Mouse (Mus musculus) granulocyte monocyte progenitor cell, adult 5-6 weeks (primary cell): Measurements from ENCODE around the gene Epha3. TPM values are rescaled to one million over a fixed set of nuclear protein-coding genes. Genes with fewer than 3 reads are reported as not detected.

Experiments used
- ATAC-seq: replicated peaks from 2 replicates; pipeline ENCODE4 v1.8.0; 2016; ENCODE audit warnings: mild to moderate bottlenecking, moderate TSS enrichment, inconsistent platforms; ENCODE audit not compliant: poor library complexity, severe bottlenecking
- total RNA-seq, 2 experiments: library from RNA; stranded (forward) in 1 of 2; stranded (reverse) in 1 of 2; fragments of 200-712, 200-1000 nt in 1 of 2; fragments of >200 nt in 1 of 2; fragmentation: Nextera tagmentation in 1 of 2; gene quantifications; 2 replicates each; pipeline ENCODE4 v1.2.3; 2014 to 2017

Gene Epha3
- total RNA-seq, 2 experiments from 2014 or later = not detected

DNA sequence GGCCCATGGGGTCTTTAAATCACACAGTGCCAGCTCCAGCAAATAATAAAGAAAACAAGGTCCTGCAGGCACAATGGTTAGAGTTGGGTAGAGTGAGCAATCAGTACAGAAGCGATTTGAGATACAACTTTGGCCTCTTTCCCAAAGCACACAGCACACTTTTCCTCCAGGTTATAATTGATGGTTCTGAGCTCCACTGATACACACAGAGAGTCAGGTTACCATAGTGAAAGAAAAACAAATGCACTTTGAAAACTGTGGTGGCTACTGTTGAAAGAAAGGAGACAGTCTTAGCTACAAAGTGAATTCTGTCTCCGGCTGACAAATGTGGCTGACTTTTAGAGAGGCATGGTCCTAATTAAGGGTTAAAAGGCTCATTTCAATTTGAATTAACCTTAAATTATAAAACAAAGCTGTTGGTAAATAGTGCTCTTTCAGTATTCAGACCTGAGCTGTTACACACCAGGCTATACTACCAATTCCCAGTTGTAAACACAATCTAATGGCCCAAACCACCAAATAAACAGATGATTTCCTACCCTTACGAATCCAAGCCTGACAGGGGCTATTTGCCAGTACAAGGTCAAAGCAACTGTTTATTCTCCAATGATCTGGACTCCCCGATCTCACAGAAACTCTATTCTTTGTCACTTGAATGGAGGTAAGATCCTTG lies 205.5 kb downstream of the Epha3 start:
- no peak for ATAC-seq

DNA sequence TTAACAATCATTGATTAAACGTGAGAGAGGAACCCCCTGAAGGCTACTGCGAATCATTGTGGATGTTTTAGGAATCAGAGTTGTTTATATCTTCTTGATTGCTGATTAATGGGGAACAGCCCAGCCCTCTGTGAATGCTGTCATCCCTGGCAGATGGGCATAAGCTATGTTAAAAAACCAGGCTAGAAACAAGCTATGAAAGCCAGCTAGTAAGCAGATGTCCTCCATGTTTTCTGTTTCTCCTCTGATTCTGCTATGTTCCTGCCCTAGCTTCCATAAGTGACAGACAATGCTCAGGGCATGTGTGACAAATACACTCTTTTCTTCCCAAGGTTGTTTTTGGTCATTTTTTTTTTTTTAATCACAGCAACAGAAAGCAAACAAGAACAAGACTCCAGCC lies 206.2 kb downstream of the Epha3 start:
- ATAC-seq = no peak

DNA sequence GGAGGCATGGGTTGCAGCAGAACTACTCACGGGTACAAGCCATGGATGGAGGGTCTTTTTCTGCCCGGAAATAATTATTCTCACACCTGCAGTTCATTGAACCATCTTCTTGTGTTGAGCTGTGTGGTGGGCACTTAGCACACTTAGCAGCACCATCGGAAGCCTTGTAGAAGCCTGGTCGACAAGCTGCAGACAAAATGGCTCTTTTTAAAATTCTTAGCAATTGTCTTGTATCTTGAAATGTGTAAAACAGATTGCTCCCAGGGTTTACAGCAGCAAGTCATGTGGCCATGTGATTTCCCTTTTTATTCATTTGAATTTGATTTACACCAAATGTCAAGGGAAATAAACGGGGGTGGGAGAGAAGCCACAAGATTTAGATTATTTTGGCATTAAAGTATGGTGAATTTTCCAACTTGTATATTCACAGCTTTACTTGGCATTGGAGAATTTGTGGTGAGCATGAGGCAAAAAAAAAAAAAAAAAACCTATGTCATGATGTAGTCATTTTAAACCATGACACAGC lies 210.5 kb downstream of the Epha3 start:
- no peak for ATAC-seq

DNA sequence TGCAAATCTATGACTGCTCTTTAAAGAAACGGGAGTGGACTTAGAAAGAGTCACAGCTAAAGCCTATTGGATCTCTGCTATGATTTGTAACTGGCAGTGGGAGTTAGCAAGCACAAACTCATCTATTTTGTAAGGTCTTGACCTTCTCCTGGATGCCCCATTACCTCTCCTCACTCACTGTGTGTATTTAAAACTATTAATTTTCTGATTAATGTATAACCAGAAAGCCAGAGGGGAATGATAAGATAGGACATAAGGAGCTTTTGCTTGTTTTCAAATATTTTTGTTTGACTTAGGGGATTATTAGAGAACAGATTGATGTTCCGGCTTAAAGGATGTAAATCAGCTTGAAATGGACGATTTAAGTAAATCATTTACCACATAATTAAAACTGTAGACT lies 213.2 kb downstream of the Epha3 start:
- no peak for ATAC-seq

DNA sequence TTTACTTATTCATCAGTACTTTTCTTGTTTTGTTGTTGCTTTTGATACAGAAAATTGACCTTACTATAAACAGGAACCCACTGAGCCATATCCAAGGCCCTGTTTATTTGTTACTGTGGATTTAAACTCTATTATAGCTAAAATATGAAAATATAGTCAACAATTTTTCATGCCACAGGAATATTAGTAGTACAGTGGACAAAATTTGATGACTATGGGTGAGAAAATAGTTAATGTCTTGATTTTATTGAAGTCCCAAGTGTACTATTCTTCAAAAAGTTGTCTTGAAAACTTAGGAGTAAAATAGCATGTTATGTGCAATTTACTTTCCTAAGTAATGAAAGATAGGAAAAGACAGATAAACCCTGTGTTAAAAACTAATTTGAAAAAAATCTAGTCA lies 217.4 kb downstream of the Epha3 start:
- no peak for ATAC-seq

DNA sequence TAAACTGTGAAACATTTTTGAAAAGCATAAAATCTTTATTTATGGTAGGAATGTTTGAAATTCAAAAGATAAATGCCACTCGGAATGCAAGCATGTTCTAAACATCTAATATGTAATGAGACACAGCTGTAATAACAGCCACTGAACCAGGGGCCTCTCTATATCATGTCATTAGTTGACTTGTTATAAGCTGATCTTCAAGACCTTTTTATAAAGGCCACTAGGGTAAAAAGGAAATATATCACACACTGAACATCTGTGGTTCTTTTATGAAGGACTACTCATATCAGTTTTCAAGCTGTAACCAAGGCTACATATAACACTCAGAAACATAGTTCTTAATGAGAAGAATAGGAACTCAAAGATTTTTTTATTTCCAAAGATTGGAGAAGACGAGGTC lies 221.3 kb downstream of the Epha3 start:
- ATAC-seq = no peak

DNA sequence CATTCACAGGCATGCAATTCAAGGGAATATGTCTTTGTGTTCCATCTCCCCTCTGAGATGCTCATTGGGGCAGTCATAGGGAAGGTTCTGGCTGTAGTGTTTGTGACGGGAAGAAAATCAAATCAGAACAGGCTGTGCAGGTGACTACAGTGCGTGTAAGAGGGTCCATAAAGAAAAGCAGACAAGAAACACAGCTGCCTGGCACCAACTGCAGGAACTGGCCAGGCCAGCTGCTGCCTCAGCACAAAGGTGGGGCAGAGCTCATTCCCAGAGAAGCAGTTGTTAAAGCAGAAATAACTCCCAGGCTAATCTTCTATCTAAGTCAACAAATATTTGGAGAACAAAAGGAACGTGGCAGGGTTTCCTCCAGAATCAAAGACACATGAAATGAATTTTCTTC lies 222.4 kb downstream of the Epha3 start:
- no peak for ATAC-seq

DNA sequence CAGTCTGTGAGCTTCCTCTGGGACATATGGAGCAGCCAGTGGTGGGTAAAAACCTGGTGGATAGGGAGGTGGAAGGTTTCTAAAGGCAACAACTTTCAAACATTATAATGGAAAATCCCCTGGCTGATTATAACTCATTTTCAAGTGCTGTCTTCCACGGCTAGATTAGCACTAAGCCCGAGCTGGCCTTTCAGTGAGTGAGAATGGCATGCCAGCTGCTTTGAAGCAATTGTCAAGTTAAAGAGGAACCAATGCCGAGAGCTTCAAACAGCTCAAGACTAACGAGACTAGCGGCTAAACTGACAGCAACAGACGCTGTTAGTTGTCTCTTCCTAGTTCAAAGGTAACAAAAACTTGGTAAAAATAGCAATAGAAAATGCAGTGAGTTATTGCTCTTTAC lies 225.3 kb downstream of the Epha3 start:
- ATAC-seq = no peak

DNA sequence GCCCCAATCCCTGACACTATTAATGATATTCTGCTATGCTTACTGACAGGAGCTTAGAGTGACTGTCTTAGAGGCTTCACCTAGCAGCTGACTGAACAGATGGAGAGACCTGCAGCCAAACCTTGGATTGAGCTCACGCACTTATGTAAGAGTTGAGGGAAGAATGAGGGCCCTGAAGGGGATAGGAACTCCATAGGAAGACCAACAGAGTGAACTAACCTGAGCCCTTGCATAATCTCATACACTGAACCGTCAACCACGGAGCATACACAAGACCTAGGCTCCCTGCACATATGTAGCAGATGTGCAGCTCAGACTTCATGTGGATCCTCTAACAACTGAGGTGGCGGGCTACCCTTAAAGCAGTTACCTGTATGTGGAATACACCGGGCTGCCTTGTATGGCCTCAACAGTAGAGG lies 230.2 kb downstream of the Epha3 start:
- no peak for ATAC-seq

DNA sequence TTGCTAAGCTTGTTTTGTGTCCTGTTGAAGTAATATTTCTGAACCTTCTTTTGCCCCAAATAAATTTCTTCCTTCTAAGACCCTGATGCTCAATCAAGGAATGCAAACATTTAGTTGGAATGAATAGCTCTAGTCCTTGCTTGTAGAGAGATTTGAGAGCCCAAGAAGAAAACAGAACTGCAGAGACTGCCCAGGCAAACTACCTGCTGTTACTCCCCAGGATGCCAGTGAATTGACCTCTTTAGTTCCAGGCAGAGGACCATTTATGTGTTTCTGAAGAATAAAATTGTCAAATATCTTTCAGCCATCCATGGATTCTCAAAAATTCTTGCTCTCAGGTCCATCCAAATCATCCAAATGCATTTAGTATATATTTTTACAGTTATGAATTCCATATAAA lies 238.7 kb downstream of the Epha3 start:
- no peak for ATAC-seq

DNA sequence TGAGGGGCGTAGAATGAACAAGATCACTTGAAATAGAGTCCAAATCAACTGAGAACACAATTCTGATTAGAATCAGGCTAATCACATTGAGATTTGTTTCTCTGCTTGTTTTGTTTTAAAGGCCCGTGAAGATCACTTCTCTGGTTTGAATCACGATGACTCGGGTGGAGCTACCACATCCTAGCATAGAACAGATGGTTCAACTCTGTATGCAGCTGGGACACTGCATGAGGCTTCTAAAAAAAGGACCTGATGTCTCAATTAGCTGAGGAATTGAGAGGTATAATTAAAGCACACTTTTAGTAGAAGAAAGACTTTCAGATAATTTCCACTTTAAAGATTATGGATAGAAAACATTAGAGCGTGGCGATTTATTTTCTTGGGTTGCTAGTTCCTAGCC lies 242.1 kb downstream of the Epha3 start:
- ATAC-seq = no peak

DNA sequence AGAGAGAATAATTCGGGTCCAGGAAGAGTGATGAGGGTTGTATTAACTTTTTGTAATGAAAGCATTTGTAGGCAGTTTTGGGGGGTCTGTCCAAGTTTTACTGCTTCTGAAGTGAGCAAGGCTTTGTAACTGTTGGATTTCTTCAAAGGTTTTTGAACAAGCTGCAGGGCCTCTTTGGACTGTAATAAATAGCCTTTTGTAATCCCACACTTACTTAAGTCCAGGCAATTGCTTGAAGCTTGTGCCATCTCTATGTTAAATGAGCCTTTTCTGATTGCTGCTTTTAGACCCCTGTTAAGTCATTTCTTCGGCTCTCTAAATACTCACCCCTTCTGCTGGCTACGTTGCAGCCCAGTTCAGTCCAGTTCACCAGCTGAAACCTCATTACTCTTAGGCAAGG lies 248.6 kb downstream of the Epha3 start:
- ATAC-seq = no peak

DNA sequence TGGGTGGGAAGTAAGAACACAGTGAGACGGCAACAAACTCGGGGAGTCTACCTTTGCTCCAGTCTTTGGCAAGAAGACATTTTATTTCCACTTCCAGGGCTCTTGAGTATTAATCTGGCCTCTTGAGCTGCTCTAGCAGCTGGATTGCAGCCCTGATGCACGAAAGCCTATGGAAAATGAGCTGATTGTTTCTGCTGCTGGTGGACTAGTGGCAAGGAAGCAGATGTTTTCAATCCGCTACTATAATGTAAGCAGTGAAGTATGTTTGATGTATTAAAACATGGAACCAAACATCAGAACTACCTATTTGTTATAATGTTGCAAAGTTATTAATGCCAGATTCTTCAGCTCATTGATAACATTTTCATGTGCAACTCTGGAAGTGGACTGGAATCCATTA lies 251.0 kb downstream of the Epha3 start:
- no peak for ATAC-seq

DNA sequence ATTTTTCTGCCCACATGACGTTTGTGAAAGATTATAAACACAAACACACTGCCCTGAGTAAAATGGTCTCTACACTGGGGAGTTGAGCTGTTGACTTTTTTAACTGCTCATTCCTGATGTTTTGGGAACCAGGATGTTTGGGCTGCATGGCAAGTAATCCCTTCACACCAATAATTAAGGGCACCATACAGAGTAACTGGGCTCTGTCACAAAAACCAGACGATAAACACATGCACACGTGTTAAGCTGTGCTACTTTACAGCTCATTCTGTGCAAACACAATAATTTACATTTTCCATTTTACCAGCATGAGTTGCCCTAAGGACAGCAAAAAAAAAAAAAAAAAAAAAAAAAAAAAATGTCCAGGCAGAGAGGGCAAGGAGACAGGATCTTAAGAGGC lies 263.7 kb downstream of the Epha3 start:
- ATAC-seq = no peak

DNA sequence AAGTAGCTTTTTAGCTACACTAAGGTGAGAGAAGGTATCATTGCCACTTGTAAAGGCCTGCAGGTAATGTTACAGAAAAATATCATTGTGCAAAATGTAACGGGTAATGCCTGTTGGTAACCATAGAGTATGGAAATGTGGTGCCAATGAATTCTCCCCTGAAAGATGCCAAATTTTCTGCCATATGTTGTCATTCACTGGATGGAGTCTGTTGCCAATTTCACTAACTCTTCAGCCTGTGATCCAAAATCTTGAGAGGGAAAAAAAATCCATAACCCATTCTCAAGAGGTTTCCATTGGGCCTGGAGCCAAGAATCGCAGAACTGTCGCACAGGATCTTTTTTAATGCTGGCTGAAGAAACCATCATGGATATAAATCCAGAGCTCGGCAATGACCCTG lies 269.3 kb downstream of the Epha3 start:
- ATAC-seq = no peak

DNA sequence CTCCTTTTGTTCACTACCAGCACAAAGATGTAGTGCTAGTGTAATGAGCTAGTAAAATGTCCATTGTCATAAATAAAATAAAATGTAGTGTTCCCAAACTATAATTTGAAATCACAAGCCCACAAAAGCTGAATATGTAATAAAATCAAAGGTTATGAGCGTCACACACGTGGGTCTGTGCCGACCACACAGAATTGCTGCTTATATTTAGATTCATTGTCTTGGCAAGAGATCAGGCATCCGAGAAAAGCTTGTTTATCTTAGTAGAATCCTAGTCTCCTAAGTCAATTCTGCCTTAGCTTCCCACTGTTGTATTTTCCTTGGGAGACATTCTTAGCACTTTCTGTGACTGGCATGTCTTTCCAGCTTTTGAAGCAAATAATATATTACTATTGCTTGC lies 294.2 kb downstream of the Epha3 start:
- no peak for ATAC-seq

DNA sequence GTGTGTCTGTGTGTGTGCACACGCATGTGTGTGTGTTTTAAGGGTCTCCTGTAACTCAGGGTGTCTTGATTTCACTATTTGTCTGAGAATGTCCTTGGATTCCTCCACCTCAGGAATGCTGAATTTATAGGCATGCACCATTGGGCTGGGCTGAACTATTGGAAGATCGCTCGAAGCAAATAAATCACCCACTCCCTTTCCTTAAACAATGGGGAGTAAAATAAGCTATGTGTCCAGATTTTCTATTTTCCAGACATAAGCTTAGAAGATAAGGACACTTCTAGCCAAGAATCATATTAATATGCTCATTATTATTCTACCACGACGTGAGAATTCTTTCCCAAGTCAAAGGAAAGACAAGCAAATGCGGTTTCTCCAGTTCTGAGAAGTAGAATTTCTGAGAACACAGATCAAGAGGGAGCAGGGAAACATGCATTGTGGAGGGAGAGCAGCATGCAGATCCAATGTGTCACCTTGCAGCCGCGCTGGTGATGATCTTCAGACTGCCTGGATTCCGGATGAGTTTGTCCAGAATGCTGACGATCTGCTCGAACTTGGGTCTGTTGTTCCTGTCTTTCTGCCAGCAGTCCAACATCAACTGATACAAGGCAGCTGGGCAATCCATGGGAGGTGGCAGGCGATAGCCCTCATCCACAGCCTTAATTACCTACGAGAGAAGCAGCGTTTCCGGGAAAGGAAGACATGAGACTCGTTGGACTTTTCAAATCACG lies 297.7 kb downstream of the Epha3 start:
- no peak for ATAC-seq

DNA sequence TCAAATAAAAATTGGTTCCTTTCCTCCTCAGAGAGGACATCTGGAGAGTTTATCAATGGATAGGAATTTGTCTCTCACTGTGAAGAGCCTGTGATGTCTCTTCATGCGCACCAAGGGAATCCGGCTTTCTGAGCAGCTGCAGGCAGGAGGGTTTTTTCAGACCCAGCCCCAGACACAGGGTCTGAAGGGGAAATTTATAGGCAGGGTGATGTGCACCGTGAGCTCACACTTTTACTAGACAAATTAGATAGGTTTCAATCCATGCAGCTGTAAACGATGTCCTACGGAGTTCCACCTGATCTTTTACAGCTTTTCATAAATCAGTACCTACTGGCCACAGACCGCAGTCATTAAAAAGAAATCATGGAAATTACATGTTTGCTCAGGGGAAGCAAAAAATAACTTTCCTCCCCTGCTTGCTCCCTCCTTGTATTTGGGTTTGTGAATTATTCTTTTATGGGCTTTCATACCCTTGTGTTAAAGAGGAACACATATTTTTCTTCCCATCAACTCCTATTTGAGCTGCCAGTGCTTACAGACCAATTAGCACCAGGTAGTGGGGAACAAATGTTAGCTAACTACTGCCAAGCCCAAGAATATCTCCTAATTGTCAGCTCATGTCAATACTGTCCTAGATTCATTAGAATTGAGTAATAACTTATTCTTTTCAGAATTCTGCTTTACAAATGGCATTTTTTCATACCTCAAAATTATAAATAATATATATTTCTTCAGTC lies 307.4 kb downstream of the Epha3 start:
- no peak for ATAC-seq

DNA sequence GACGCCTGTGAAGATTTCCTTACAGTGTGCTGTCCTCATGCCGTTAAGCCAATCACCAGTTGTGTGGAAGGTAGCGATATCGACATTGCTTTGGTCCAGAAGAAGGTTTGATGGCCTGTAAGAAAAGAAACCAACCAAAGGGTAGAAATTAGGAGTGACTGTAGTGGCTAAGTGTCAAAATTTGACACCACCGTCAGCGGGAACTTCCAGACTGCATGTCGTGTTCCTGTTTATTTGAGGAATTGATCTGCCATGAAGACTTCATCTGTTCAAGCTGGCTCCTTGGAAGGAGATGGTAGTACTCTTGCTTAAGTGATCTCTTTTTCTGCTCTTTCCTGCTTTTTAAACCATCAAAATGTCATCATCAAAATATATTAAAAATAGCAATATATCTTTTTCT lies 311.4 kb downstream of the Epha3 start:
- ATAC-seq = no peak

DNA sequence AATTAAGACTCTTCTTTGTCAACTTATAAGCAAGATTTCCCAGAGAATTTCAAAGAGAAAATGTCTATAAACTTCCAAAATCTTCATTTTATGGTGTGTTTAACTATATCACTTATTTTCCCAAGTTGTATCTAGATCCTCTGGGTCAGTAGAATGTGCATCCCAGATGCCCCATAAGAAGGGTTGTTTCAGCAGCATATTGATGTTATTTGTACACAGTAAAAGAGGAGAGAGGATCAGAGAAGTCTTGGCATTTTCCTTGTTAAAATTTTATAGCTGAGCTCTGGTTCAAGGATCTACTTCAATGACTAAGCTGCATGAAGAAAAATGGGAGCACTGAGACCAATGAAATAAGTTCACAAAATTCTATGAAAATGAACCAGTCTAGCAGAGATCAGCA lies 324.5 kb downstream of the Epha3 start:
- no peak for ATAC-seq

DNA sequence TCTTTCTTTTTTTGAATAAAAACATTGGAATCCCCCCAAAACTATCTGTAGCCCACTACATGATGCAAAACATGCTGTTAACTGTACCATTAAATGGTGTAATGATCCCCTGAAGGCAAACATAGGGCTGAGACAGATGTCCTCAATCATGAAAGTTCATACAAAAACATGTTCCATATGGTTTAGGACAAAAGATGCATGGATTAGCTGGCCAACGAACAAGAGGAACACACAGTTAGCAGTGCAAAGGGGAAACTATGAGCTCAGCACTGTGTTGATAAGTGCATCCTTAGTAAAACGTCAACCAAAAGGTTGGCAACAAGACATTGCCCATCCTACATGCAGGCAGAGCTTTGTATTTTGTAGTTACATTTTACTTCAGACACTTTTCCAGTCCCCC lies 335.2 kb downstream of the Epha3 start:
- no peak for ATAC-seq
